ENCODE assay signal across 9 mouse cellular contexts in the genomic region with DNA sequence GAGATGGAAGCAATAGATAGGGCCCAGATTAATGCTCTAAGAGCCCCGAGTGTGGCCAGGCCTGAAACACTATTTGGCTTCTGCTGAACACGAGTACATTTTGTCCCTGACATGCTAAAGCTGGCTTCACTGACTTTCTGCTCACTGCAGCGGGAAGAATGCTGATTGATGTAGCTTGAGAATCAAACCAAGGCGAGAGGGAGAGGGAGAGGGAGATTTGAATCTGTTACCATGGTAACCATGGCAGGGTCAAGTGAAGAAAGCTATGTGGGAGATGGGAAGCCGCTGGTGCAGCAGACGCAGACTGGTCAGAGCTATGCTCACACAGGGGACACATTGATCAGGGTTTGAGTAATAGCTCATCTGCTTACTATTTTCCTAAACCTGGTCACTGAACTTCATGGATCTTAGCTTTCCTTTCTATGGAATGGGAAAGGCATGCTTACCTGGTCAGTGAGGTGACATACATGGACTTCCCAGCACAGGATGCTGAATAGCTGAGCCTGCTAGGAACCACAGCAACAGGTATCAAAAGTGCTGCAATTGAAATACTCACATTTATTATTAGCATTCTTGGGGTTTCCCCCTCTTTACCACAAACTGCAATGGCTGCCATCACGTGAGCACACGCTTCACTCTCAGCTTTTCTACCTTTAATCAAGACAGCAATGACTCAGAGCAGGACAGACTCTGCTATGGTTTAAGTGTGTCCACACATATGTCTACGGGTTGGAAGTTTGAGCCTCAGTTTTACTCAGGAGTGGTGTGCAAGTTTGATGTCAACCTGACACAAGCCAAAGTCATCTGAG. TPM values are rescaled to one million over a fixed set of nuclear protein-coding genes. Genes with fewer than 3 reads are reported as not detected.
DNase-seq lines count a peak whose midpoint lies in the region; ATAC-seq and TF ChIP-seq lines count a peak whose summit lies in the region.
"Had no signal": no experiment of that assay in that cellular context is flagged by ENCODE, and none has a peak within 500 bp of the region (broad histone marks: within the 10 kb centered on the region; RNA-seq: fewer than 3 reads in every experiment).

No protein-coding gene starts in this region.

- H3K27ac ChIP-seq in hindbrain, postnatal 0 days = peak overlapping the region; percentile 67; the same call in 1 of the 2 replicates
- H3K27ac ChIP-seq in midbrain, embryonic 15.5 days = peak overlapping the region; percentile 75
- H3K27ac ChIP-seq: embryonic facial prominence, embryonic 13.5 days had no signal

- intact Hi-C loops in gastrocnemius, postnatal 14 days (cut with DNase I; ENCODE audit: low total_unique reads) = no loop called here

- peaks cover 19% of the 10 kb centered on the region; the same call in 1 of the 2 replicates for H3K4me1 ChIP-seq in hindbrain, postnatal 0 days (ENCODE audit: insufficient read depth, low read length)
- H3K4me1 ChIP-seq in midbrain, embryonic 15.5 days = peaks cover 24% of the 10 kb centered on the region

- no peak overlapping the region for H3K9ac ChIP-seq in hindbrain, postnatal 0 days (replicated peaks; ENCODE audit: low read length)
- H3K9ac ChIP-seq in midbrain, embryonic 15.5 days = no peak overlapping the region
- H3K9ac ChIP-seq: embryonic facial prominence, embryonic 13.5 days had no signal

- ATAC-seq in hindbrain, postnatal 0 days = peak; percentile 90
- peak; percentile 91 for ATAC-seq in midbrain, embryonic 15.5 days (replicated peaks)

- H3K4me3 ChIP-seq in hindbrain, postnatal 0 days (ENCODE audit: low read length) = no peak overlapping the region
- no peak overlapping the region for H3K4me3 ChIP-seq in midbrain, embryonic 15.5 days
- H3K4me3 ChIP-seq: embryonic facial prominence, embryonic 13.5 days had no signal

- H3K36me3 ChIP-seq in hindbrain, postnatal 0 days (ENCODE audit: insufficient read depth, low read length) = no peaks in the 10 kb centered on the region
- H3K36me3 ChIP-seq in midbrain, embryonic 15.5 days (replicated peaks) = no peaks in the 10 kb centered on the region
- H3K36me3 ChIP-seq: embryonic facial prominence, embryonic 13.5 days had no signal

- no peaks in the 10 kb centered on the region for H3K9me3 ChIP-seq in hindbrain, postnatal 0 days (ENCODE audit: low read length)
- no peaks in the 10 kb centered on the region for H3K9me3 ChIP-seq in midbrain, embryonic 15.5 days
- H3K9me3 ChIP-seq: embryonic facial prominence, embryonic 13.5 days had no signal

- no peaks in the 10 kb centered on the region for H3K27me3 ChIP-seq in hindbrain, postnatal 0 days (ENCODE audit: insufficient read depth, low read length)
- H3K27me3 ChIP-seq in midbrain, embryonic 15.5 days (replicated peaks) = no peaks in the 10 kb centered on the region
- H3K27me3 ChIP-seq: embryonic facial prominence, embryonic 13.5 days had no signal

- TF ChIP-seq CTCF in hindbrain, postnatal 0 days (IDR thresholded peaks at IDR 0.05; ENCODE audit: low read depth) = no peak

- peak; percentile 7 for DNase-seq in gastrocnemius, adult 18-20 months (ENCODE audit: low spot score)
- no peak for DNase-seq in gastrocnemius, postnatal 14 days
- peak; percentile 66 for DNase-seq in brain, embryonic 18.5 days (ENCODE audit: low read depth, low spot score)
- peak; percentile 85 for DNase-seq in hindbrain, postnatal 0 days (ENCODE audit: low spot score)
- DNase-seq in frontal cortex, postnatal 14 days (ENCODE audit: low spot score in 2 of 2) = no peak
- DNase-seq in spleen, postnatal 10 days (ENCODE audit: low spot score in 2 of 2) = no peak
- DNase-seq in spleen, postnatal 4 days (ENCODE audit: low spot score in 2 of 2) = no peak

- no peak overlapping the region for H3K4me2 ChIP-seq in hindbrain, postnatal 0 days (ENCODE audit: low read depth, low read length)
- H3K4me2 ChIP-seq in midbrain, embryonic 15.5 days = no peak overlapping the region
- H3K4me2 ChIP-seq: embryonic facial prominence, embryonic 13.5 days had no signal

- WGBS in hindbrain, postnatal 0 days = 32% methylated on average over 9 of the region's 9 CpGs
- 35% methylated on average over 9 of the region's 9 CpGs for WGBS in midbrain, embryonic 15.5 days

RNA-seq across cellular contexts. Expression of gene Atp1a1, which starts 56.9 kb away (rescaled TPM):
- 100 to 1,000 TPM in 1 of 2 experiments, 10 to 100 TPM in 1; 59.0 to 119 TPM for total RNA-seq in gastrocnemius, adult 18-20 months (2021)
- total RNA-seq in gastrocnemius, postnatal 14 days (2021) = 10 to 100 TPM; 54.3 to 64.5 TPM
- total RNA-seq in hindbrain, postnatal 0 days (2014; rRNA removed) = 244 and 264 TPM in 2 replicates
- polyA plus RNA-seq in hindbrain, postnatal 0 days (2015; fragmentation: Nextera tagmentation; extraction: Ambion mirVana) = 66.3 and 66.4 TPM in 2 replicates
- polyA plus RNA-seq in midbrain, embryonic 15.5 days (2015; fragmentation: Nextera tagmentation; extraction: Ambion mirVana) = 57.1 and 58.8 TPM in 2 replicates

Comparison
In these comparisons a context has a peak if more than half of its experiments do, and no peak if none do; other contexts are left out.
1. DNase-seq: peak in gastrocnemius, adult 18-20 months (single experiment), brain, embryonic 18.5 days (single experiment) and hindbrain, postnatal 0 days (single experiment); none in gastrocnemius, postnatal 14 days (single experiment), frontal cortex, postnatal 14 days (0 of 2), spleen, postnatal 10 days (0 of 2) and spleen, postnatal 4 days (0 of 2).